Mouse (Mus musculus) common myeloid progenitor, adult 5-6 weeks (primary cell): ENCODE data around the gene Npm1. TPM values are rescaled to one million over a fixed set of nuclear protein-coding genes. Genes with fewer than 3 reads are reported as not detected.

ENCODE experiments used
- ATAC-seq: replicated peaks from 2 replicates; pipeline ENCODE4 v1.8.0; 2016; ENCODE audit warnings: low read depth, mild to moderate bottlenecking, moderate TSS enrichment, inconsistent platforms; ENCODE audit not compliant: poor library complexity, severe bottlenecking
- total RNA-seq: library from RNA; stranded (forward); fragments of 200-1000, 187-1606 nt; gene quantifications from 2 replicates; pipeline ENCODE4 v1.2.3, GENCODE M21; 2017

Npm1 gene
- total RNA-seq = 3,750 and 4,452 TPM in 2 replicates

- peak; percentile 92 for ATAC-seq
These were observed at the start of gene Npm1 for GRCm38 (mm10) chr11:33162998-33163506. Gene Npm1, minus strand, starts transcription at chr11:33163206.

GRCm38 (mm10) chr11:33207411-33207810 is 44.4 kb upstream of the Npm1 start:
- ATAC-seq = no peak

GRCm38 (mm10) chr11:33204966-33205365 is 42.0 kb upstream of the Npm1 start:
- no peak for ATAC-seq

GRCm38 (mm10) chr11:33204329-33204705 is 41.3 kb upstream of the Npm1 start:
- ATAC-seq = no peak

GRCm38 (mm10) chr11:33203383-33204328 is 40.6 kb upstream of the Npm1 start, which contains the start of gene Tlx3:
Gene Tlx3, minus strand, starts transcription at chr11:33203589.
- ATAC-seq = no peak

GRCm38 (mm10) chr11:33202972-33203371 is 40.0 kb upstream of the Npm1 start:
- no peak for ATAC-seq

- ATAC-seq = no peak
These were observed 39.3 kb upstream of the Npm1 start for GRCm38 (mm10) chr11:33202296-33202695.

- no peak for ATAC-seq
These were observed 38.6 kb upstream of the Npm1 start for GRCm38 (mm10) chr11:33201626-33202010.

GRCm38 (mm10) chr11:33200764-33201625 is 38.0 kb upstream of the Npm1 start:
- peak; percentile 41 for ATAC-seq

- ATAC-seq = no peak
These were observed 37.1 kb upstream of the Npm1 start for GRCm38 (mm10) chr11:33199906-33200763.

- ATAC-seq = no peak
These were observed 36.1 kb upstream of the Npm1 start for GRCm38 (mm10) chr11:33199117-33199514.

GRCm38 (mm10) chr11:33198351-33199116 is 35.5 kb upstream of the Npm1 start:
- no peak for ATAC-seq

GRCm38 (mm10) chr11:33197673-33198072 is 34.7 kb upstream of the Npm1 start:
- ATAC-seq = no peak

- no peak for ATAC-seq
These were observed 34.1 kb upstream of the Npm1 start for GRCm38 (mm10) chr11:33197133-33197514.

- ATAC-seq = no peak
These were observed 33.6 kb upstream of the Npm1 start for GRCm38 (mm10) chr11:33196447-33197132.

GRCm38 (mm10) chr11:33195531-33196446 is 32.8 kb upstream of the Npm1 start:
- ATAC-seq = no peak

GRCm38 (mm10) chr11:33195061-33195460 is 32.1 kb upstream of the Npm1 start:
- ATAC-seq = no peak
